7 mouse cellular contexts compared by ENCODE assay signal in the genomic region with DNA sequence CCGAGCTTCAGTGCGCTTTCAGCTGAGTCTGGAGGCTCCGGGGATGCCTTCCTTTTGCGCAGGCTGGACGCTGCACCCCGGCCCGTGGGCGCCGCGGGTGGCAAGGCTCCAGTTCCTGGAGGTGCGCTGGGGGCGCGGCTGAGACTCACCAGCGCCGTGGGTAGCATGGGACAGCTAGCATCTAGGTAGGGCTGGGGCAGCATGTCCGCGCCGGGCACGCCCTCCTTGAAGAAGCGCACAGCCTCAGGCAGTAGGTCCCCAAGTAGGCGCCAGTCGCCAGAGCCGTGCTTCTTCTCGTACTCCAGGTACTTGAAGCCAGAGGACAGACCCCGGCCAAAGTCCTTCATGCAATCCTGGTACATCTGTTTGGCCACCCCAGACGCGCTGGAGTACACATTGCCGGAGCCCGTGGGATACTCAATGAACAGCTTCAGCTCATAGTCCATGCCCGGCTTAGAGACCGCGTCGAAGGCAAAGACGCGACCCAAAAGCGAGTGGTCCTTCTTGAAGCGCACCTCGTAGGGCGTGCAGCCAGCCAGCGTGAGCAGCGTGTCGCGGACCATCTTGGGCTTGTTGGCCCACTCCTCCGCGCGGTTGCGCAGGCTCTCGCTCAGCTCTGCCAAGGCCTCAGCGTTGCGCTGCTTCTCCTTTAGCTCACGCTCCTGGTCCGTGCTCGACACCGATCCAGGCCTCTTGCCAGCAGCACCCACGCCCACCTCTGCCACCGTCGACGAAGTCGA. TPM values are rescaled to one million over a fixed set of nuclear protein-coding genes. Genes with fewer than 3 reads are reported as not detected.
DNase-seq lines count a peak whose midpoint lies in the region; ATAC-seq and TF ChIP-seq lines count a peak whose summit lies in the region.

No protein-coding gene starts in this region.

- no peak for ATAC-seq in forebrain, embryonic 11.5 days (replicated peaks; ENCODE audit: low FRiP score)

- H3K27ac ChIP-seq in MEL (ENCODE audit: control insufficient read depth, low read depth, low read length), result no peak overlapping the region
- peak overlapping the region; percentile 81; the same call in 1 of the 2 replicates for H3K27ac ChIP-seq in bone marrow, adult 2 months (ENCODE audit: control insufficient read depth, insufficient read depth, low read depth, low read length, poor library complexity)
- peak overlapping the region; percentile 99; the same call in 1 of the 2 replicates for H3K27ac ChIP-seq in forebrain, embryonic 11.5 days (ENCODE audit: low read depth, low read length)

- peaks cover 0 to 4% of the 10 kb centered on the region in 2 experiments; a peak in 1 of 4 replicates for H3K36me3 ChIP-seq in MEL (ENCODE audit: control insufficient read depth in 1 of 2, insufficient read depth in 2 of 2, low read length in 2 of 2)
- H3K36me3 ChIP-seq in forebrain, embryonic 11.5 days (ENCODE audit: control insufficient read depth, insufficient read depth, low read length), result no peaks in the 10 kb centered on the region

- peaks cover 2 to 19% of the 10 kb centered on the region in 2 experiments; a peak in 2 of 4 replicates for H3K4me1 ChIP-seq in MEL (ENCODE audit: control insufficient read depth in 1 of 2, insufficient read depth in 2 of 2, low read length in 2 of 2)
- H3K4me1 ChIP-seq in bone marrow, adult 2 months (ENCODE audit: control insufficient read depth, insufficient read depth, low read length), result no peaks in the 10 kb centered on the region; the same call in 1 of the 2 replicates
- H3K4me1 ChIP-seq in forebrain, embryonic 11.5 days (replicated peaks; ENCODE audit: control insufficient read depth, insufficient read depth, low read length), result peaks cover 31% of the 10 kb centered on the region

- intact Hi-C loops in heart, postnatal 14 days (cut with DNase I), result loop anchor here (1.0 to 2.0 kb wide), 2 partner anchors 46 to 86 kb away; no protein-coding TSS in a partner anchor

- no peak for TF ChIP-seq POLR2A in MEL (IDR thresholded peaks at IDR 0.05; ENCODE audit: control insufficient read depth in 1 of 2, insufficient read depth in 1 of 2, low read depth in 1 of 2, low read length in 2 of 2, poor library complexity in 1 of 2)
- TF ChIP-seq POLR2A in bone marrow, adult 2 months (IDR thresholded peaks at IDR 0.05; ENCODE audit: borderline replicate concordance, control insufficient read depth, low read depth, low read length), result no peak; the same call in 1 of the 2 replicates

- peak; percentile 45 for DNase-seq in MEL (ENCODE audit: low read depth, low spot score)
- DNase-seq in forebrain, embryonic 11.5 days (ENCODE audit: low spot score), result peak; percentile 77
- DNase-seq in heart, postnatal 14 days, result peak; percentile 74 to 78
- peak; percentile 74 to 84 for DNase-seq in kidney, postnatal 4 days
- DNase-seq in lung, postnatal 14 days, result peak; percentile 78
- peak; percentile 78 for DNase-seq in right cerebral cortex, postnatal 14 days

- TF ChIP-seq CTCF in MEL (IDR thresholded peaks at IDR 0.05 in 2 of 3, conservative IDR thresholded peaks at IDR 0.05 in 1 of 3; ENCODE audit: control insufficient read depth in 1 of 3, insufficient read depth in 1 of 3, low read depth in 2 of 3, low read length in 3 of 3, poor library complexity in 1 of 3, severe bottlenecking in 1 of 3), result no peak
- no peak for TF ChIP-seq CTCF in bone marrow, adult 2 months (IDR thresholded peaks at IDR 0.05; ENCODE audit: control insufficient read depth, insufficient read depth, low read length)

- H3K4me3 ChIP-seq in MEL (ENCODE audit: control insufficient read depth in 1 of 2, insufficient read depth in 1 of 2, low read depth in 2 of 2, low read length in 2 of 2), result peak overlapping the region; percentile 63 to 83
- peak overlapping the region; percentile 53 for H3K4me3 ChIP-seq in bone marrow, adult 2 months (replicated peaks; ENCODE audit: control insufficient read depth, low read depth, low read length)
- H3K4me3 ChIP-seq in forebrain, embryonic 11.5 days (ENCODE audit: low read depth, low read length), result peak overlapping the region; percentile 88

- peak overlapping the region; percentile 69 for H3K9ac ChIP-seq in MEL (ENCODE audit: control insufficient read depth, low read depth, low read length, poor library complexity, severe bottlenecking)
- peak overlapping the region; percentile 97 for H3K9ac ChIP-seq in forebrain, embryonic 11.5 days (ENCODE audit: low read length)

- TF ChIP-seq RAD21 in MEL (IDR thresholded peaks at IDR 0.05; ENCODE audit: low read depth, low read length), result no peak

- H3K4me2 ChIP-seq in forebrain, embryonic 11.5 days (ENCODE audit: low read depth, low read length, severe bottlenecking), result peak overlapping the region; percentile 98

- no peaks in the 10 kb centered on the region for H3K9me3 ChIP-seq in MEL (replicated peaks; ENCODE audit: insufficient read depth, low read length)
- H3K9me3 ChIP-seq in forebrain, embryonic 11.5 days (ENCODE audit: control insufficient read depth, low read length), result no peaks in the 10 kb centered on the region

- H3K79me2 ChIP-seq in MEL (ENCODE audit: control insufficient read depth, insufficient read depth, low read length, poor library complexity), result peaks cover 22% of the 10 kb centered on the region

- TF ChIP-seq EP300 in MEL (IDR thresholded peaks at IDR 0.05; ENCODE audit: low read depth in 1 of 2, low read length in 2 of 2), result no peak

- no peaks in the 10 kb centered on the region for H3K27me3 ChIP-seq in MEL (ENCODE audit: control insufficient read depth in 1 of 2, insufficient read depth in 2 of 2, low read length in 2 of 2)
- no peaks in the 10 kb centered on the region for H3K27me3 ChIP-seq in forebrain, embryonic 11.5 days (ENCODE audit: control insufficient read depth, insufficient read depth, low read length)

- 11% methylated on average over 59 of the region's 59 CpGs for WGBS in bone marrow, adult 2 months
- WGBS in forebrain, embryonic 11.5 days, result under 1% methylated on average over 59 of the region's 59 CpGs

TF ChIP-seq in MEL, 35 proteins besides CTCF, POLR2A, EP300 and RAD21:
- TF ChIP-seq KAT2A (conservative IDR thresholded peaks at IDR 0.05; ENCODE audit: low read depth, low read length), result no peak
- peak; percentile 28; the same call in 1 of the 2 replicates for TF ChIP-seq NRF1 (IDR thresholded peaks at IDR 0.05; ENCODE audit: insufficient read depth, low read depth, low read length, poor library complexity, severe bottlenecking)

RNA-seq across cellular contexts. Expression of a gene that starts 2.1 kb away (rescaled TPM):
- total RNA-seq in MEL (2012; rRNA removed), result 6.9 and 8.2 TPM in 2 replicates
- 1 to 10 TPM in 1 of 2 experiments, not detected in 1; 8.0 TPM for polyA plus RNA-seq in MEL (2012; ENCODE audit: insufficient read depth in 1 of 2, insufficient read length in 2 of 2, low read depth in 1 of 2, low replicate concordance in 2 of 2, missing spikeins in 1 of 2)
- polyA plus RNA-seq in bone marrow, adult 2 months (2011; ENCODE audit: insufficient read depth, insufficient read length, low replicate concordance, missing spikeins), result 1.7 and 3.4 TPM in 2 replicates
- 40.3 and 42.7 TPM in 2 replicates for polyA plus RNA-seq in forebrain, embryonic 11.5 days (2014; fragmentation: Nextera tagmentation; extraction: Ambion mirVana)
- total RNA-seq in heart, postnatal 14 days (2021), result 10 to 100 TPM; 44.7 to 51.8 TPM
